Mouse (Mus musculus) hindlimb bud, embryonic 11.5 days (tissue): Measurements from ENCODE around the gene Hoxc9.

Experiments
- DNase-seq: peaks from one replicate; pipeline ENCODE4 v3.0.0-alpha.2; 2012; ENCODE audit warnings: low read depth, low spot score; ENCODE audit errors: extremely low spot score

Hoxc9 gene

DNA sequence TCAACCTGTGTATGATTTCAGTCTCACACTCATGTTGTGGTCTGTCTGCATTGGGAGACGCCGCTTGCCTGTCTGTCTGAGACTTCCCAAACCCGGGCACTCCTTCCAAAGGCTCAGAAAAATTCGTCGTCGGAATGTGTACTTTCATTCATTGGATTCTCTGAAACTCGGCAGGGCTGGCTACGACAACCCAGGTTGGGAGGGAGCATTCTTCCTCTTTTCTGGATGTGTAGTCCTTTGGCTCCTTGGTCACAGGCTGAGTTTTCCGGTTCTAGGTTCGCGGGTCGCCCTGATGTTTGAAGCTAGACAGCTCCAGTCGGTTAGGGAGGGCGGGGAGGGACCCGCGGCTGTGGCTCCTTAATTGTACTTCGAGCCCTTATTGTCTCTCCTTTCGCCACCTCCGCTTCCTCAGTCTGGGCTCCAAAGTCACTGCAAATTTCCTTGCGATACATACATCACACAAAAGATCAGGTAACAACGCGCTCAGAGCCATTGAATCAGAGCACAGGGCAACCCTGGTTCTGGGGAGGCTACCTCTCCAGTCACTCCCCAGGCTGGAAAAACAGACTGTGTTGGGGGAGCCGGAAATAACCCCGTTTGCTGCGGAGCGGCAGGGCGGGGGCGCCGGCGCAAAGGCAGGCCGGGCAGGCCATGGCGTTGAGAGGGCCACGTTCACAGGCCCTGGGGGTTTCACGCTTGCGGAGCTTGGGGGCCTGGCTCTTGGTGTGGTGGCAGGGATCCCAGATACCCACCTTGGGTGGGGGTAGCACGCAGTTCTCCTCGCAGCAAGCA lies 588 bp downstream of the Hoxc9 start:
- no peak for DNase-seq

DNA sequence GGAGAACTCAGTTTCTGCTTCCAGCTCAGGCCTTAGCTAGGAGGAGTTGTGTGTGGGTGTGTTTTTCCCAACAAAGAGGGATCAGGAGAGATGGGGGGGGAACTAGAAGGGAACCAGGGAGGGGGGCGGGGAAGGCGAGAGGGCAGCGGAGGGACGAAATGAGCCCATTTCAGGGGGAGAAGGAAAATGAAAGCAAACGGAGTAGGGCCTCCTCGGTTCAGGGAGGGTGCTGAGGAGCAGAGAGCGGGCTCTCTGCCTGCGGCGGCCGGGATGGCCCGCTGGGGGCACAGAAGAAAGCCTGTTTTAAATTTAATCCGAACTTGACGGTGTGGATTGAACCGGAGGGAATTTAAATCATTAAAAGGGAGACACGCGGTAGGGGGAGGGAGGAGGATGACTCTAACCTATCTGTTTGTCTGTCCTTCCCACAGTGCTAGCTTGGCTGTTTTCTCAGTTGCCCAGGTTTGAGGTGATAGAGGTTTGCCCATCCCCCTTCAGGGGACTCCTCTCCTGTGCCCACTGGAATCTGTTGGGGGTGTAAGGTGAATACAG lies 1.3 kb downstream of the Hoxc9 start:
- DNase-seq, result no peak

DNA sequence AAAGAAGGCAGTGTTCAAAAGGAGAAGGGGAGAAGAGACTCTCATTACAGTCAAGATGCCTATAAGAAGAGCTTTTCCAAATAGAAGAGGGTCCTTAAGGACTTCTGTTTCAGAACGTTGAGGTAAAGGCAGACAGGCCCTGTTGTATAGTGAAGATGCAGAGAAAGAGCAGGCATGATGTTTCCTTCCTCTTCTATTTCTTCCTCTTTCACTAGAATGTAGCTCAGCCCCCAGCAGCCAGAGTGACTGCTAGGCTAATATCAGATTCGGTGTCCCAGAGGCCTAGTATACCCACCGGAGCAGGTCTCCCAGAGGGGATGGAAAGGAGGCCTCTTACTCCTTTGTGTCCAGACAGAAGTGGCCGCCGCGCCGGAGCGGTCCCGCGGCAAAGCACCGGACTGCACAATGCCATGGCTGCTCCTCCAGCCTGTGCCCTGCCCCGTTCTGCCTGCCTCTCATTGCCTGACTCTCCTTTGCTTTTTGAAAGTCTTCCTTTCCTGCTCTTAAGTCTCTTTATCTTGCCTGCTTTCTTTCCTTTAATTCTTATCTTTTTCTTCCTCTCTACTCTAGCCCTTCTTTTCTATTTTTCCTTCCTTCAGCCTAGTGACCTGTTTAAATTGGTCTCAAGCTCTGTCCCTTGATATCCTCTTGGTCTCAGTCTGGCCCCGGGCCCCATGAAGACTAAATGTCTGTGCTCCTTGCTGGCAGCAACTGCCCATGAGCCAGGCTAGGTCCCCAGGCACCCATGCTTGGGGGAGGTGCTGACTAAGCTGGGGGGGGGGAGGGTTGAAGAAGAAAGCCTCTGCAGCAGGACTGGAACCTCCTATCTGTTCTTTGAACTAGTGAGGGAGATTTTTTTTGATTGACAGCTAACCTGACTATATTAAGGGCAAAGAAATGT lies 2.6 kb downstream of the Hoxc9 start:
- no peak for DNase-seq

DNA sequence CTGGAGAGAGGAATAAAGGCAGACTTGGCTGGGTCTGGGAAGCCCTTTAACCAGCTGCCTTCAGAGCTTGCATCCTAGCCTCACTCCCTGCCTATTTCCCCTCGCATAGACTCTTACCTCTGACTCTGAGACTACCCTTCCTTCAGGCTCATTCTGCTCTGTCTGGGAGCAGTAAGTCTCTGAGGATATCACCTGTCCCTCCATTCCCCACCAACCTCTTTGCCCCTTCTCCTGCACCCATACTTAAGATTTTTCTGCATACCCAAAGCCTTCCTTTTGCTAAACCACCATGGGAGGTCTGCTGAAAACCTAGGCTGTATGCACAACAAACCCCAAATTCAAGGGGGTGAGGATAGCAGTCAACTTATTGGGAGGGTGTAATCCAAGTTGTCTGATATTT lies 3.7 kb downstream of the Hoxc9 start:
- no peak for DNase-seq

DNA sequence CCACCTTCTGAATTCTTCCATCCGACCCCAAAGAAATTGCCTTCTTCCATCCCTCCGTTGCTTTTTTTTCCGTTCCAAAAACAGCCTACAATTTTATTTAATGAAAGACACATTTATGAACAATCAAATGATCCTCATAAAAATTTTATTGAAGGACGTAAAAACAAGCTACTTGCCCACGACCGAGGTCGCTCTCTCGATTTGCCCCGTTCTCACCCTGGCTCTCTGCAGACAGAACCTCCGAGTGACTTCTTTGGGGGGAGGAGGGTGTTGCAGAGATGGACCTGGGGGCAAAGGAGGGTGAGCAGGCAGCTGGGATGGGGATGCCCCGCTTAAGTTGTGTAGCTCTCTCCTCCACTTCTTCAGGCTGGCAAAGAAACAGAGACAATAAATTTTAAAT lies 4.1 kb downstream of the Hoxc9 start:
- no peak for DNase-seq

DNA sequence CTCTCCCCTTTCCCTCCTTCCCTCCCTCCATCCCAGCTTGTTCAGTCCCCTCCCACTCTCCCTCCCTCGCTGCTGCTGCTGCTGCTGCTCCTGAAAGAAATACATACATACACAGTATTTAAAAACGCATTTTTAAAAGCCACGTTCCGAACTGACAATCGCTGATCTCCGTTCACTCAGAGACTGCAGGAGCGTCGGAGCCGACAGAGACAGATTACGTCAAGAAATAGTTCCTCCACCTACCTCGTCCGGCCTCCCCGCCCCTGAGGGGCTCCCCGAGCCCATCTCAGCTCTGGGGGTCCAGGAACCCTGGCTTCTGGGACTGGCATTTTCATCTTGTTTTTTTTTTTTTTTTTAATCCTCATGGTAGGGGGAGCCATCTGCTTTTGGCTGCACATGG lies 4.7 kb downstream of the Hoxc9 start:
- DNase-seq, result no peak

DNA sequence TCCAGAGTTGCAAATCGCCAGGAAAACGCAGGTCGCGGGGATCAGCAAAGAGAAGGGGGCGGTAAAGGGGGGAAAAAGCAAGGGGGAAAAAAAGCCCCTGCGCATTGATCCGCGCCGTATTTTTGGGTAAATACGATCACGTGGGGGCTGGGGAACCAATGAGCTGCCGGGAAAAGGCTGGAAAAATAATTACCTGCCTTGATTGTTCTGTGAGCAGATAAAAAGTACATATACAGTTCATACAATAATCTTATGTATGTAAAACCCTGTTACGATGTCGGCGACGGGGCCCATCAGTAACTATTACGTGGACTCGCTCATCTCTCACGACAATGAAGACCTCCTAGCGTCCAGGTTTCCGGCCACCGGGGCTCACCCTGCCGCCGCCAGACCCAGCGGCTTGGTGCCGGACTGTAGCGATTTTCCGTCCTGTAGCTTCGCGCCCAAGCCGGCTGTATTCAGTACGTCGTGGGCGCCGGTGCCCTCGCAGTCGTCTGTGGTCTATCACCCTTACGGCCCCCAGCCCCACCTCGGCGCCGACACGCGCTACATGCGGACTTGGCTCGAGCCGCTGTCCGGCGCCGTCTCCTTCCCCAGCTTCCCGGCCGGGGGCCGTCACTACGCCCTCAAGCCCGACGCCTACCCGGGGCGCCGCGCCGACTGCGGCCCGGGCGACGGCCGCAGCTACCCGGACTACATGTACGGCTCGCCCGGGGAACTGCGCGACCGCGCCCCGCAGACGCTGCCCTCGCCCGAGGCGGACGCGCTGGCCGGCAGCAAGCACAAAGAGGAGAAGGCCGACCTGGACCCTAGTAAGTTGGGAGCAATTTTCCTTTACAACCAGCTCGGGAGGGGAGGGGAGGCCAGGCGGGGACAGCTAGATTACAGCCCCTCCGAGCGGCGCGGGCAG lies 5.4 kb downstream of the Hoxc9 start:
- DNase-seq, result peak; percentile 88

DNA sequence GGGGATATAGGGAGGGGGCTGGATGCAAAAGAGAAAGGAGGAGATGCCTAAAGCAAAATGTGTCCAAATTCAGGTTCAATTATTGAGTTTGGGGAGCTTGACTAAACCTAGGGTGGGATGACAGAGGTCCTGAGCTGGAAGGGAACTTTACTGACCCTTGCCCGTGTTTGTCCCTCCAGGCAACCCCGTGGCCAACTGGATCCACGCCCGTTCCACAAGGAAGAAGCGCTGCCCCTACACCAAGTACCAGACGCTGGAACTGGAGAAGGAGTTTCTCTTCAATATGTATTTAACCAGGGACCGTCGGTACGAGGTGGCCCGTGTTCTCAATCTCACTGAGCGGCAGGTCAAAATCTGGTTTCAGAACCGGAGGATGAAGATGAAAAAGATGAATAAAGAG lies 7.5 kb downstream of the Hoxc9 start:
- no peak for DNase-seq

DNA sequence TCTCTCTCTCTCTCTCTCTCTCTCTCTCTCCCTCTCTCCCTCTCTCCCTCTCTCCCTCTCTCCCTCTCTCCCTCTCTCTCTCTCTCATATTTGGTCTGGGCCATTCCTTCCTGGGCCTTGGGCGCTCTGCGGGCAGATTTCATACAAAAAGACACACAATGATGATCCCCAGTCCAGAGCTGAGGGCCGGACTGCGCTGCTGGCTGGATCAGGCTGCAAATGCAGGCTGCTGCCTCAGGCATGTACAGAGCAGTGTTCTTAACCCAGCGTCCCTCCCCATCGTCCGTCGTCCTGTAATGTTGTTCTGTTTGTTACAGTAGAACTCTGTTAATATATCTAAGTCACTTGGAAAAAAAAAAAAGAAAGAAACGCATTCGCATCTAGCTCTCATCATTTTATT lies 8.3 kb downstream of the Hoxc9 start:
- DNase-seq, result no peak

DNA sequence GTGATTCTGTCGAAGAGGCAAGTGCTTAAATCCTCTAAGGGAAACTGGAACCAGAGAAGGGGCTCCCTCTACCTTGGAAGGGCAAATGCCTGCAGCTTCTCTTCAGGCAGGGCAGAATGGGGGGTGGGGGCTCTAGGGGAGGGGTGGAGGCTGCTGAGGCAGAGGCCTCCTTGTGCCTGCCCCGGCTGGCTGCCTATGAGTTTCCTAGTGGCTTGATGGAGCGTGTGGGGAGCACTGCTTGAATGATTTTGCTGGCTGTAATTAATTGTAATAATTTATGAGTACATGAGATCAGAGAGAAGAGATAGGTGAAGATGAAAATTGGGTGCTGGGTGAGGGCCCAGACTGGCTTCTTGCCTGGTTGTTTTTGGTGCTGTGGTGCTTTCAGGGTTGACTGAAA lies 8.7 kb downstream of the Hoxc9 start:
- no peak for DNase-seq

DNA sequence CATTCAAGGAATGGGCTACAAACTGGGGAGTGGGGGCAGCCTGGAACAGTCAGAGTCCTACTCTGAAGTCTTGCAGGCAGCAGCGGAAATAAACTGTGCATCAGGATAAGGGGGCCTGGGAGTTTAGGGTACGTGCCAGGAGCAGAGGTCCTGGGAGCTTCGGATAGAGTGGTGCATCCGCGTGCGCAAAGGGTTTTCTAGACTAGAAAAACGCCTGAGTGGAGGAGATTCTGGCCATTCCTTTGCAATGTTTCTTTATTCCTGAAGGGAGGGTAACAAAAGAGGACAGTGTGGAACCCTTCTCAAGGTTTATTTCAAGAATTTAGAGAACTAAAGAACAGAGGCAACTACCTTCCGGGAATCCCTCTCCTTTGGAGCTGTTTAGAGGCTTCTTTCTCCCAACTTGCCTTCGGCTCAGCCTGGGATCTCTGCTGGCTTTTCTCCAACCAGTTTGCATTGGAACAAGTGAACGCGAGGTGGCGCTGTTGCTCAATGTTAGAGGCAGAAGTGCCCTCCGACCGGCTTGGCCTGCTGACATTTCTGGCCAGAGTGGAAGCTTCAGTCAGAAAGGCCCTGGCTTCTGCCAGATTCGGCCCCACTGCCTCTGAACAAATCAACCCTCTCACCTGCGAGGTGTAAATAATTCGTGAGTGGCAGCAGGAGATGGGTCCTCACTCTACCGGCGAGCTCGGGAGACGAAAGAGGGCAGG lies 11.0 kb downstream of the Hoxc9 start:
- DNase-seq, result peak; percentile 99

DNA sequence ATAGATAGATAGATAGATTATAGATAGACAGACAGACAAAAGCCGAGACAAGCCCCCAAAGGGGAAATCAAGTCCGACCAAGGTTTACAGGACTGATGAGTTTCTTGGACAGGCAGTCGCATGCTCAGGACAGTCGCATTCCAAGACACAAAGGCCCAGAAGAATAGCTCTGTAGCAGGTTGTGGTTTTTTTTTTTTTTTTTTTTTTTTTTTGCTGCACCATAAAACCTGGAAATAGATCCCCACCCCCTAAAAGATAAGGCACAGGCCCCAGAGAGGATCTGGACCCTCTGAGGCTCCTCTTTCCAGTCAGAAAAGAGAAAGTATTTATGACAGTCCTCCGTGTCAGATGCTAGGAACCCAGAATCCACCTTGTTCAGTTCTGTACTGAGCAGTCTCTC lies 11.8 kb downstream of the Hoxc9 start:
- DNase-seq, result no peak

DNA sequence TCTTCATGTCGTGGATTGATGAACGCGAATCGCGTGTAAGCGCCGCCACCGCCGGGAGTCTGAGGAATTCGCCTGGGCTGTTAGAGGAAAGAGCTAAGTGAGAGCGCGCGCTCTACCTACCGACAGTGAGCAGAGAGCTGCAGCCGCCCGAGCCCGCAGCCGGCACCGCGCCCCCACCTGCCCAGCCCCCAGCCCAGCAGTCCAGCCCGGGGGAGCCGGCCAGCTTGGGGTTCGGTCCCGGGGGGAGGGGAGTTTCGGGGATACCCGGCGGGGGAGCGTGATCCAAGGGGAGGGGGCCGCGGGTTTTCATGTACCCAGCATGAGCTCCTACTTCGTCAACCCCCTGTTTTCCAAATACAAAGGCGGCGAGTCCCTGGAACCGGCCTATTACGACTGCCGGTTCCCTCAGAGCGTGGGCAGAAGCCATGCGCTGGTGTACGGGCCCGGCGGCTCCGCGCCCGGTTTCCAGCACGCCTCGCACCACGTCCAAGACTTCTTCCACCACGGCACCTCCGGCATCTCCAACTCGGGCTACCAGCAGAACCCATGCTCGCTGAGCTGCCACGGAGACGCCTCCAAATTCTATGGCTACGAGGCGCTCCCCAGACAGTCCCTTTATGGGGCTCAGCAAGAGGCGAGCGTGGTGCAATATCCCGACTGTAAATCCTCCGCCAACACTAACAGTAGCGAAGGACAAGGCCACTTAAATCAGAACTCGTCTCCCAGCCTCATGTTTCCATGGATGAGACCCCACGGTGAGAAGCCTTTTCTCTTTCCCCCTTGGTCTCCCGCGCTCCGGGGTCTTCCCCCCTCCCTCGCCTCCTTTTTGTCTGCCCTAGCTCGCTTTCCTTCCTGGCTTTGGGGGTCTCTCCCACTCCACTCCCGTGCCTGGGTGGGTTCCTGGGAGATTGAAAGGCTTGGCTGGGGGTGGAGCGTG lies 14.5 kb downstream of the Hoxc9 start, which contains the start of gene Hoxc8:
Gene Hoxc8, plus strand, starts transcription at position 147 of the 937 bp plus-strand sequence.
- no peak for DNase-seq

DNA sequence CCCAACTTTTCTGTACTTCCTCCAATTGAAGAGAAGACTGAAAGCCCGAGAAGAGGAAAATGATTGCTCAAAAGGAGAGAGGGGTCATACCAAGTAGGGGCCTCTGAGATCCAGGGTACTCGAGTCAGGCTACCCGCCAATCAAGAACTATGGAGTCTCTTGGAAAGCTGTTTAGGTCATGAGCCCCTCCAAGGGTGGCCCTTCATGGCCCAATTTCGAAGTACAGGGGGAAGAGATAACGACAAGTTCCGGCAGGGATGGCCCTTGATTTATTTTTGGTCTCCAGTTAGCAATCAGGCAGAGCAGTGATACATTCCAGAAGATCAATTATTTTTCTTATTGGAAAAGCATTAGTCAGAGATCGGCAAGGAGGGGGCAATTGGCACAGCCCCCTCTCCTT lies 15.5 kb downstream of the Hoxc9 start:
- no peak for DNase-seq

DNA sequence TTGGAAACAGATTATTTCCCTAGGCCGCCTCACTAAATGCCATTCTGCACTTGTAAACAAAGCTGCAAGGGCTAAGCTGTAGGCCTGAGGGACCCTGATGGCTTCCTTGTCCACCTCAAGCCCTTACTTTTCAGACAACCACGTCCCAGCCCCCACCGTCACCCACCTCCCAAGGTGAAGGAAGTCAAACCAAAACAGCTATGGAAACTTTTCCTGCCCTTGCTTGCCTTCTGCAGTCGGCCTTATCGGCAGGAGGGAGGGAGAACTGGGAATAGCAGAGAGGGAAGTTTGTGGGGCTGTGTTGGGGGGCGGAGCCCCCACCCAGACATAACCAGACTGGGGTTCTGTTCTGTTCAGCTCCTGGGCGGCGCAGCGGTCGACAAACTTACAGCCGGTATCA lies 16.0 kb downstream of the Hoxc9 start:
- no peak for DNase-seq

DNA sequence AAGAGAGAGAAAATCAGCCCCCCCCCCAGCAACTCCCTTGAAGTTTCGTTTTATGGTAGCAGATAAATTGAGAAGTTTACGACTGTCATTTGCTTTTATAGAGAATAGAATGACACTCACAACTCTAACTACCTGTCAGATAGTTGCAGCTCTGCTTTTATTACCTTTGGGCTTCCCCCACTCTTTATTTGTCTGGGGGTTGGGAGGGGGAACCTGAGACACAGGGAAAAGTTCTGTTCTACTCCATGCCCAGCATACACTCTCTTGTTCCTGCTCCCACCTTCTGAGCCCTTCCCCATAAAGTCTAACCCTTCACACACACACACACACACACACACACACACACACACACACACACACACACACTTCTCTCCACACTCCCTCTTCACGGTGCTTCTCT lies 16.6 kb downstream of the Hoxc9 start:
- DNase-seq, result no peak

DNA sequence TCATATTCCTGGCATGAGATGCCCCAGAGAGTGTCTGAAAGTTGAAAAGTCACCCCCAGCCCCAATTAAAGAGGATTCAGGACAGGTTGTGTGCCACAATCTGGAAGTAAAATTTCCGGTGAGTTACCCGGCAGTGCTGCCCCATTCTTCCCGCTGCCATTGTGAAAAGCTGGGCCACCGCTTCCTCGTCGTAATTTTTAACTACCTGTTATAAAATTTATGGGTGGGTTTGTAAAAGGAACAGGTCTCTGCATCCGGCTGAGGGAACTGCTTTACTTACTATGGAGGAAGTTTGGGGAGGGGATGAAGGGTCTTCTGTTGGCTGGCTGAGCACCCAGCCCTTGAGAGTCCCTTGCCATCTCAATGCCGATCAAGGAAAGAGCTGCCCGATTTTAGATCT lies 20.3 kb downstream of the Hoxc9 start:
- no peak for DNase-seq

DNA sequence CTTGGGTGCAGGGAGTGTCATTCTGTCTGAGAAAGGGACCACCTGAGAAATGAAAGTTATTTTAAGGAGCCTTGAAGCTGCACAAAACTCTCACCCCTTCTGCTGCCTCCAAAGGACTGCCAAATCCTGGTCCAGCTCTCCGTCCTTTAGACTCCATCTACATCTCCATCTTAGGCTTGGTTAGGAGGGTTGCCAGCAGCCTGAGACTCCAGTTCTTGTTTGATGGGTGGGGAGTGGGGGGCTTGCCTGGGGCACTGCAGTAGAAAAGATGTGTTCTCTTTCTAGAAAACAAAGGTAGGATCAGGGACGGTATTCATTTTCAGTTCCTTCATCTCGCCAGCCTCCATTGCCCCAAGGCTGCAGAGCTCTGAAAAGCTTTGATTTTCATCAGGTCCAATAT lies 21.2 kb downstream of the Hoxc9 start:
- no peak for DNase-seq

DNA sequence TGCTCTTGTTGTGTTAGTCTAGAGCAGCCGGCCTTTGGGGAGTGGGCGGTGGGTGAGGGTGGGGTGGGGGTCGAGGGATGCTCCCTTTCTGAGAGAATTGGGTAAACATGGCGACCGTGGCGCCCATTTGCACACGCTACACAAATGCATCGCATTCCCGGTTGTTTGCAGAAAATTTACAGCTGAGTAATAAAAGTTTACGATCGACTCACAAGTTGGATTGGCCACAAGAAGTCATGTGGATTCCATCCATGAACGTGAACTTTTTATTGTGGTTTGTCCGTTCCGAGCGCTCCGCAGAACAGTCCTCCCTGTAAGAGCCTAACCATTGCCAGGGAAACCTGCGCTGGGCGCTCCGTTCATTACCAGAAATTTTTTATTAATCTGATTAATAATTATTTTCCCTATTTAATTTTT lies 21.7 kb downstream of the Hoxc9 start, which contains the start of gene Hoxc6:
Gene Hoxc6, plus strand, starts transcription at position 319 of the 417 bp plus-strand sequence.
- DNase-seq, result no peak
